Mouse (Mus musculus): ENCODE measurements around the gene Rab22a. TPM values are rescaled to one million over a fixed set of nuclear protein-coding genes. Genes with fewer than 3 reads are reported as not detected.
"Not testable (repeated sequence)": the region's sequence is repeated elsewhere in the genome, so short reads cannot be mapped to it uniquely, and the experiment has no call there.

Rab22a gene
- polyA plus RNA-seq, 1 experiment from 2014 or later: 51.1 TPM

DNA sequence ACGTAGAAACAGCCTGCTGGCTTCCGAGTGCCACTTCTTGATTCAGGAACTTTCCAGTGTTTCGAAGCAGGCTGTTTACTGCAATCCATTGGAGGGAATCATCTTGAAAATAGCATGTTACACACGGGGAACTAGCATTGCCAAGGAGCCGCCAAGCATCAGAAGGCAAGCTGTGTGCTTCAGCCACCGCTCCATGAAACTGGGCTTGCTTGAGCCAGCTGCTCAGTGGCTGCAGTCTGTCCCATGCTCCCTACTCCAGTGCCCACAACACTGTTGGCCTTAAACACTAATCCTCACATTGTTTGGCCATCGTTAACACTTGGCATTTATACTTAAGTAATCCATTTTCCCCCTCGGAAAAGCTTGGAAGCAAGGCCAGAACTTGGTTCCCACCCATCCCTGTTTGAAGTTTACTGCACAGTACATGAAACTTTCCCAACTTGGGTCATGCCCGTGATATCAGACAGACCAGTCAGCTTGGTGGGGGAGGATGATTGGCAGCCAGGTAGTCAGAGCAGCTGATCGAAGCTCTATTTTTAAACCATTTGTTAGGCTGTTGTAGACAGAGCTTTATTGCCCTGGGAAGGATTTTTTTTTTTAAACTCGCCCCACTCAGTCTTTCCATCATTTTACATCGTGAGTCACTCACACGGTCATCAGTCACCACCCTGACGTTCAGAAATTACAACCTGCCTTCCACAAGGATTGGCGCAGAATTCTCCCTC, 46.4 kb downstream of the Rab22a start:
- H3K27me3 ChIP-seq: no peaks in the 10 kb centered on the region
- no peak overlapping the region for H3K4me2 ChIP-seq (replicated peaks)
- H3K27ac ChIP-seq: no peak overlapping the region
- H3K9me3 ChIP-seq (replicated peaks): no peaks in the 10 kb centered on the region
- no peak overlapping the region for H3K9ac ChIP-seq
- H3K36me3 ChIP-seq: peaks cover 31% of the 10 kb centered on the region
- H3K4me3 ChIP-seq: no peak overlapping the region
- no peak for ATAC-seq (ENCODE audit: low FRiP score)
- peaks cover 6% of the 10 kb centered on the region; the same call in 1 of the 2 replicates for H3K4me1 ChIP-seq
- WGBS: 88% methylated on average over 15 of the region's 15 CpGs

DNA sequence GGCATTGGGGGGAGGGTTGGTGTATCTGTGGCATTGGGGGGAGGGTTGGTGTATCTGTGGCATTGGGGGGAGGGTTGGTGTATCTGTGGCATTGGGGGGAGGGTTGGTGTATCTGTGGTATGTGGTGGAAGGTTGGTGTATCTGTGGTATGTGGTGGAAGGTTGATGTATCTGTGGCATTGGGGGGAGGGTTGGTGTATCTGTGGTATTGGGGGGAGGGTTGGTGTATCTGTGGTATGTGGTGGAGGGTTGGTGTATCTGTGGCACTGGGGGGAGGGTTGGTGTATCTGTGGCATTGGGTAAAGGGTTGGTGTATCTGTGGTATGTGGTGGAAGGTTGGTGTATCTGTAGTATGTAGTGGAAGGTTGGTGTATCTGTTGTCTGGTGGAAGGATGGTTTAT, 48.1 kb downstream of the Rab22a start:
- not testable (repeated sequence) for ATAC-seq (ENCODE audit: low FRiP score); H3K4me2 ChIP-seq (replicated peaks); H3K27ac ChIP-seq; H3K4me1 ChIP-seq; H3K4me3 ChIP-seq; H3K9me3 ChIP-seq (replicated peaks); H3K27me3 ChIP-seq; H3K9ac ChIP-seq
- H3K36me3 ChIP-seq: peaks cover 19% of the 10 kb centered on the region

GRCm38 (mm10) chr2:173710193-173710592, 50.6 kb downstream of the Rab22a start:
- Histone ChIP-seq H3K4me3 (no peak overlapping the region), H3K36me3 (0 out of 2 replicates have a peak, but pooled peaks cover 3% of the 10 kb centered on the region), H3K4me2 (replicated peaks) (no peak overlapping the region), H3K9me3 (replicated peaks) (no peaks in the 10 kb centered on the region), H3K27ac (no peak overlapping the region), H3K27me3 (no peaks in the 10 kb centered on the region), H3K9ac (no peak overlapping the region), H3K4me1 (peaks cover 22% of the 10 kb centered on the region)
- 86% methylated on average over 6 of the region's 6 CpGs for WGBS
- ATAC-seq (ENCODE audit: low FRiP score): no peak

DNA sequence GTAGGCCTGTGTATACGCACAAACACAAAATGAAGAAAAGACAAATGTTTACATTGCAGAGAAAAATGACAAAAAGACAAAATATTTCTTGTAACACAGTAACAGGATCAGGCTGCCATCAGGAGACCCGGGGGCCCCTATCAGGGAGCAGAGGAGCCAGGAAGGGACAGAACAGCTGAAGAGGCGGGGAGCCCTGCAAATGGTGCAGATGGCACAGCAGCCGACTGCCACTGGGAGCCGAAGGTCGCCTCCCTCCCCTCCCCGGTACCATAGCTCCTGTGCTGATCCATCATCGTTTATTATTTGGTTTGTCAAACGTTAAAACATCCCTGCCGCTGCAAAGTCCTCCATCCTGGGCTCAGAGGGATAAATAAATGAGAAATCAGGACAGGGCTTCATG, 53.1 kb downstream of the Rab22a start:
- Histone ChIP-seq H3K4me1 (peaks cover 23% of the 10 kb centered on the region), H3K27me3 (no peaks in the 10 kb centered on the region), H3K27ac (peak overlapping the region; percentile 62), H3K4me2 (replicated peaks) (no peak overlapping the region), H3K9me3 (replicated peaks) (no peaks in the 10 kb centered on the region), H3K36me3 (no peaks in the 10 kb centered on the region), H3K9ac (no peak overlapping the region), H3K4me3 (no peak overlapping the region)
- 34% methylated on average over 10 of the region's 10 CpGs for WGBS
- ATAC-seq (ENCODE audit: low FRiP score): peak; percentile 49

GRCm38 (mm10) chr2:173713241-173713640, 53.7 kb downstream of the Rab22a start:
- H3K4me1 ChIP-seq: peaks cover 23% of the 10 kb centered on the region
- H3K27ac ChIP-seq: peak overlapping the region; percentile 62

GRCm38 (mm10) chr2:173714620-173715218, 55.2 kb downstream of the Rab22a start:
- WGBS: 31% methylated on average over 8 of the region's 8 CpGs
- peak; percentile 52 for ATAC-seq (ENCODE audit: low FRiP score)
- H3K4me2 ChIP-seq (replicated peaks): no peak overlapping the region
- peaks cover 23% of the 10 kb centered on the region for H3K4me1 ChIP-seq
- H3K9ac ChIP-seq: no peak overlapping the region
- no peaks in the 10 kb centered on the region for H3K27me3 ChIP-seq
- no peak overlapping the region for H3K4me3 ChIP-seq
- H3K36me3 ChIP-seq: no peaks in the 10 kb centered on the region
- no peaks in the 10 kb centered on the region for H3K9me3 ChIP-seq (replicated peaks)
- peak overlapping the region; percentile 62 for H3K27ac ChIP-seq

More at GRCm38 (mm10) chr2:173713241-173713640, 53.7 kb downstream of the Rab22a start:
- 81% methylated on average over 4 of the region's 4 CpGs for WGBS
- Histone ChIP-seq H3K27me3 (no peaks in the 10 kb centered on the region), H3K4me3 (no peak overlapping the region), H3K9me3 (replicated peaks) (no peaks in the 10 kb centered on the region), H3K36me3 (no peaks in the 10 kb centered on the region), H3K9ac (no peak overlapping the region), H3K4me2 (replicated peaks) (no peak overlapping the region)
- ATAC-seq (ENCODE audit: low FRiP score): no peak

DNA sequence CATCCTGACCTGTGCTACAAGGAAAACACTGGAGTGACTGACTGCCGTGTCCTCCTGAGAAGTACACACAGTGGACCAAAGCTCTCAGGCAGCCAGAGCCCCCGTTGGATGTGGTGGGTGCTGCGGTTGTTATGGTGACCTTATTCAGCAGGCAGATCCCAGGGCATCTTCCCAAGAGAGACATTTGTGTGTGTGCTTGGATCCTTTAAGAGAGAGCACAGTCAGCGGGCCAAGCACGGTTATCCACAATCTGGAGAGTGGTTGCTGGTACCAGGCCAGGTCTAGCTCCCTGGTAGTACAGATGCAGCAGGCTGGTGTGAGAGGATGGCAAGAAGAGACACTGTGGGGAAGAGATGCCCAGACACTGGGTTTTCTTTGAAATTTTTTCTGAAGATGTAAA, 57.4 kb downstream of the Rab22a start:
- Histone ChIP-seq H3K4me1 (peaks cover 23% of the 10 kb centered on the region), H3K4me2 (replicated peaks) (no peak overlapping the region), H3K9me3 (replicated peaks) (no peaks in the 10 kb centered on the region), H3K27me3 (no peaks in the 10 kb centered on the region), H3K36me3 (no peaks in the 10 kb centered on the region), H3K27ac (no peak overlapping the region), H3K4me3 (no peak overlapping the region), H3K9ac (no peak overlapping the region)
- no peak for ATAC-seq (ENCODE audit: low FRiP score)
- 87% methylated on average over 5 of the region's 5 CpGs for WGBS

- ATAC-seq (ENCODE audit: low FRiP score); H3K27me3 ChIP-seq; H3K9ac ChIP-seq; H3K4me3 ChIP-seq; H3K9me3 ChIP-seq (replicated peaks); H3K4me2 ChIP-seq (replicated peaks); H3K36me3 ChIP-seq; H3K27ac ChIP-seq: not testable (repeated sequence)
- peaks cover 12% of the 10 kb centered on the region for H3K4me1 ChIP-seq
- WGBS: 94% methylated on average over 6 of the region's 7 CpGs
Observed at GRCm38 (mm10) chr2:173719115-173719514, 59.6 kb downstream of the Rab22a start, which contains the start of gene 1700010B08Rik. 1700010B08Rik (plus strand) TSS chr2:173719415.

DNA sequence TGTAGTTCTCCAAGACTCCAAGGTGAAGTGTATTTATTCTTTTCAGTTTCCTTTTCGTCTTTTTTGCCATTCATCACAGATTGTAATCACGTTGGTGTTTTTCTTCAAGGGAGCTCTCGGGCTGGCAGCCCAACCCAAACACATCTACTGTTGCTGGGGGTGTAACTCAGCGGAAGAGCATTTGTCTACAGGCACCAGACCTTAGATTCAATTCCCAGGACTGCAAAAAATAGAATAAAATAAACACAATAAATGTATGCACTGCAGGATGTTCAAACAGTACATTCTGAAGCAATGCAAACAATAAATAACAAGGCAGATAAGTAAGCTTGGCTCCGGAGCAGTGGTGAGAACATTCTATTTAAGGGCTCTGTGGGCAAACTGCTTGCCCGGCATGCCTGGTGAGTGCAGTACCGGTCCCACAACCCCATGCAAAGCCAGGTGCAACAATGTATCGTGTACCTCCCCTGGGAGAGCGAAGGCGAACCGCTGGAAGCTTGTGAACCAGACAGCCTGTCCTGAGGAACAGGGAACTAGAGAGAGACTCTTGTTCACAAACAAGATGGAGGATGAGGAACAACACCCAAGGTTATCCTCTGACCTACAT, 62.8 kb downstream of the Rab22a start:
- Histone ChIP-seq H3K4me1 (peaks cover 10% of the 10 kb centered on the region), H3K27me3 (no peaks in the 10 kb centered on the region), H3K27ac (no peak overlapping the region), H3K9me3 (replicated peaks) (no peaks in the 10 kb centered on the region), H3K4me2 (replicated peaks) (no peak overlapping the region), H3K9ac (no peak overlapping the region), H3K36me3 (no peaks in the 10 kb centered on the region), H3K4me3 (no peak overlapping the region)
- WGBS: 76% methylated on average over 11 of the region's 11 CpGs
- ATAC-seq (ENCODE audit: low FRiP score): no peak

DNA sequence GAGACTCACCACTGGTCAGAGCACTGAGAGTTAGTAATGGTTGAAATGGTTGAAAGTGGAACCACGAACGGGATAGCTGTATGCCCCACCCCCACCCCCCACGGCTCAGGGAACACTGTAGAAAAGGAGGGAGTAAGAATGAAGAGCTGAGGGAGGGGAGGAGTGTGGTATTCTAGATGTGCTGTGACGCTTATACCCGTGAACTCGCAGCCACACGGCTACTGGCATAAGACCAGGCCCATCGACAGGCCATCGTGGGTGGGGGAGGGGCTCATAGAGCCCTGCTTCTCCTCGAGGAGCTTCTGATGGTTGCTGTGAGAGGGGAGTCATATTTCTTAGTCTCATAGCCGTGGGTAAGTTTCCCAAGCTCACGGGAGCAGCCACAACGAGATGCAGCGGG, 64.8 kb downstream of the Rab22a start:
- ATAC-seq (ENCODE audit: low FRiP score): peak; percentile 44
- WGBS: 31% methylated on average over 14 of the region's 14 CpGs
- no peak overlapping the region for H3K9ac ChIP-seq
- peaks cover 10% of the 10 kb centered on the region for H3K4me1 ChIP-seq
- H3K27ac ChIP-seq: peak overlapping the region; percentile 30; the same call in 1 of the 2 replicates
- no peaks in the 10 kb centered on the region for H3K27me3 ChIP-seq
- H3K9me3 ChIP-seq (replicated peaks): no peaks in the 10 kb centered on the region
- no peaks in the 10 kb centered on the region for H3K36me3 ChIP-seq
- H3K4me2 ChIP-seq (replicated peaks): no peak overlapping the region; the same call in 1 of the 2 replicates
- H3K4me3 ChIP-seq: no peak overlapping the region

- ATAC-seq (ENCODE audit: low FRiP score): peak; percentile 68
- Histone ChIP-seq H3K27ac (peak overlapping the region; percentile 44; the same call in 1 of the 2 replicates), H3K9ac (no peak overlapping the region), H3K9me3 (replicated peaks) (no peaks in the 10 kb centered on the region), H3K4me2 (replicated peaks) (no peak overlapping the region), H3K4me1 (peaks cover 11% of the 10 kb centered on the region), H3K36me3 (no peaks in the 10 kb centered on the region), H3K4me3 (no peak overlapping the region), H3K27me3 (no peaks in the 10 kb centered on the region)
- WGBS: 42% methylated on average over 15 of the region's 15 CpGs
Observed at GRCm38 (mm10) chr2:173724940-173725807, 65.6 kb downstream of the Rab22a start.

- WGBS: 84% methylated on average over 4 of the region's 4 CpGs
- H3K4me1 ChIP-seq: peaks cover 18% of the 10 kb centered on the region
- H3K4me3 ChIP-seq: no peak overlapping the region
- no peak overlapping the region for H3K9ac ChIP-seq
- no peaks in the 10 kb centered on the region for H3K36me3 ChIP-seq
- no peak for ATAC-seq (ENCODE audit: low FRiP score)
- H3K4me2 ChIP-seq (replicated peaks): no peak overlapping the region
- 0 out of 2 replicates have a peak overlapping the region, but pooled peaks have one; percentile 40 for H3K27ac ChIP-seq
- H3K9me3 ChIP-seq (replicated peaks): no peaks in the 10 kb centered on the region
- H3K27me3 ChIP-seq: no peaks in the 10 kb centered on the region
Observed at GRCm38 (mm10) chr2:173725819-173726218, 66.3 kb downstream of the Rab22a start.

Measured in hindbrain, embryonic 12.5 days (tissue).